ENCODE assay signal across 21 mouse cellular contexts in the genomic region with DNA sequence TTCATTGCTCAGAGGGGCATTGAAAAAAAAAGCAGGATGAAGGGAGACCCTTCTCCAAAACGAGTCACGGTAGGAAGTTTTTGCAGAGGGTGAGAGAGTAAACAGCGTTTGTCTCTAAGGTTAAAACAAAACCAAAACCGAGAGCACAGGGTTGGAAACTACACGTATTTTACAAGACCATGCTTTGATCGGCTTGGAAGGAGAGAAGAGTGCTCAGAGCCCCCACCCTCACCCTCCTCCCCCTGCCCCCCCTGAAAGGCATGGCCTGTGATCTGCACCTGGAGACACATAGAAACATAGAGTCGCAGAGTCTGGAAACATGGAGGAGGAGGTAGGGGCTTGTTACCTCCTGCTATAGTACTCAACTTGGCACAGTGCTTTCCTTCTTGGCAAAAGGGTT.
DNase-seq lines count a peak whose midpoint lies in the region; ATAC-seq lines count a peak whose summit lies in the region.
"Had no signal": no experiment of that assay in that cellular context is flagged by ENCODE, and none has a peak within 500 bp of the region (broad histone marks: within the 10 kb centered on the region; RNA-seq: fewer than 3 reads in every experiment).

No protein-coding gene starts in this region.

- peak; percentile 55 for ATAC-seq in CD4-positive, CD25-positive, alpha-beta regulatory T cell, adult 4 months
- peak; percentile 55 for ATAC-seq in inflammation-experienced regulatory T-cells, adult 6 months
- ATAC-seq: forebrain, embryonic 13.5 days; forebrain, postnatal 0 days; hindbrain, embryonic 16.5 days; intestine, embryonic 15.5 days had no signal

- no peaks in the 10 kb centered on the region for H3K27me3 ChIP-seq in splenic B cell, adult 2 months (ENCODE audit: control insufficient read depth, insufficient read depth, low read length, poor library complexity, severe bottlenecking)
- H3K27me3 ChIP-seq: forebrain, embryonic 13.5 days; heart, embryonic 13.5 days; hindbrain, embryonic 12.5 days; intestine, embryonic 15.5 days had no signal

- peak; percentile 35 for DNase-seq in CD4-positive helper T cell, adult 2 months (ENCODE audit: low read depth, low spot score)
- peak; percentile 19 for DNase-seq in splenic B cell, adult 2 months (ENCODE audit: low read depth, low spot score)
- DNase-seq in urinary bladder, postnatal 10 days (ENCODE audit: low spot score): no peak
- no peak for DNase-seq in adrenal gland, postnatal 4 days (ENCODE audit: low spot score in 2 of 2)
- DNase-seq in kidney, postnatal 10 days: no peak
- DNase-seq: adrenal gland, postnatal 14 days; B cell, adult 2 months; cerebellum, adult 18-20 months; cerebellum, postnatal 10 days; forebrain, postnatal 0 days; gastrocnemius, postnatal 14 days; heart, postnatal 36 days had no signal

- no peaks in the 10 kb centered on the region for H3K36me3 ChIP-seq in splenic B cell, adult 2 months (ENCODE audit: control insufficient read depth, insufficient read depth, low read length, poor library complexity, severe bottlenecking)
- H3K36me3 ChIP-seq: embryonic facial prominence, embryonic 10.5 days; G1E; heart, embryonic 13.5 days; hindbrain, embryonic 12.5 days; intestine, embryonic 15.5 days had no signal

Comparison
In these comparisons a context has a peak if more than half of its experiments do, and no peak if none do; other contexts are left out.
1. DNase-seq: peak in CD4-positive helper T cell, adult 2 months (single experiment) and splenic B cell, adult 2 months (single experiment); none in urinary bladder, postnatal 10 days (single experiment), adrenal gland, postnatal 4 days (0 of 2) and kidney, postnatal 10 days (single experiment).